Mouse (Mus musculus) 416B (cell line): ENCODE results near the gene Pex5l.

Experiments
- DNase-seq: peaks from one replicate; pipeline ENCODE4 v3.0.0; 2011; ENCODE audit warnings: low read depth

The Pex5l gene

DNA sequence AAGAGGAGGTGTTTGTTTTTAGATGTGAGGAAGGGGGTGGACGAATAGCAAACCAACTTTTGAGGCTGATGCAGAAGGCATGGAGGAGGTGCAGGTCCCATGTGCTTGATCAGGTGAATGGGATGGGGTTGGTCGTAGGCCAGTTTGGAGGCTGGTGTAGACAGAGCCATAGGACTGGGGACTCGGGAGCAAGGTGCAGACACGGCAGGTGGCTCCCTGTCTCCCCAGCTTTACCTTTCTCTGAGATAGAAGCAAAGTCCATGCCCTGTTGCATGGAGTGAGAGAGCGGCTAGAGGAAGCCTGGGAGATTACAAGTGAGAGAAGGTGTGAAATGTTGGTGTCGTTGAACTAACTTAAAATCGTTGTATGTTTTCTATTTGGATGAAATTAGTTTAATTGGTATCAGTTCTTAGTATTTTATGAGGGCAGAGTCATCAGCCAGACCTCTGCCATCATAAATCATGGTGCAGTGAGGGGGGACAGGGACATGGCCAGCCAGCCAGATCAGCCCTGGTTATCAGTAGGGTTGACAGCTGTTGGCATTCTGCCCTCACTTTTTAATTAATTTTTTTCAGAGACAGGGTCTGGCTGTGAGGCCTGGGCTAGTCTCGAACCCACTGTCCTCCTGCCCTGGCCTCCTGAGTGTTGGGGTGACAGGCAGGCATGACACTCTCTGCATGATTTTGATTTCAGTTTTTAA, 203.1 kb downstream of the Pex5l start:
- DNase-seq = no peak

DNA sequence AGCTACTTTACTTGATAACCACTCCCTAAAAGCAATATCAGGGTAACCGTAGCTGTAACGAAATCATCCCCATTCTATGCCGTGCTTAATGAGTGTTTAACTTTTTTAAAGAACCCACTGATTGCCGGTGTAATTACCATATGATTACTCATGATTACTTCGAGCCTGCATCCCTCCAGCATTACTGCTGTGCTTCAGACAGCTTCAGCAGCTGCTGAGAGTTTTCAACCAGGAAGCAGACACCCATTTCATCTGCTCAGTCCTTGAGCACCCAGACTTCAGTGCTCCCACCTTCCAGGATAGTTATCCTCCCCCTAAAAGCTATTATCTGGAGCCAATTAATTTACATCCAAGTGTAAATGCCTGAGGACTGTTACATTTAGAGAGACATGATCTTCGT, 218.9 kb downstream of the Pex5l start:
- DNase-seq = no peak

DNA sequence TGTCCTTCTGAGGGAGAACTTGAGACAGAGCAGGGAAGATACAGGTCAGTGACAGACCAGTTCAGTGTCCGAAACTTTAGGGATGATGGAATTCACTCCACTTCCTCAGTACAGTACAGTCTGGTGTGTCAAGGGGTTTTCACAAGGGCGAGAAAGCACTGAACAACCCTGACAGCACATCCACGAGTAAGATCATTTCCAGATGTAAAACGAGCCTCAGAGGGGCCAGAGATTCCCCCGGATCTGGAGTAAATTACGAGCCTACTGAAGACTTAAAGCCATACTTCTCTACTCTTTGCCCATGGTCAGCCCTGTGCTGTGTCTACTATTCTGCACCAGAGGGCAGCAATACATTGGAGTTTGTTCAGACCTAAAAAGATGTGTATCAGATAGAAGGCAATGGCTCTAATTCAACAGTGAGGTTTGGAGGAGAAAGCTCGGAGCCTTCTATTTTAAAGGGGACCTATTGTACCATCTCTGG, 232.9 kb downstream of the Pex5l start:
- DNase-seq = peak; percentile 4

DNA sequence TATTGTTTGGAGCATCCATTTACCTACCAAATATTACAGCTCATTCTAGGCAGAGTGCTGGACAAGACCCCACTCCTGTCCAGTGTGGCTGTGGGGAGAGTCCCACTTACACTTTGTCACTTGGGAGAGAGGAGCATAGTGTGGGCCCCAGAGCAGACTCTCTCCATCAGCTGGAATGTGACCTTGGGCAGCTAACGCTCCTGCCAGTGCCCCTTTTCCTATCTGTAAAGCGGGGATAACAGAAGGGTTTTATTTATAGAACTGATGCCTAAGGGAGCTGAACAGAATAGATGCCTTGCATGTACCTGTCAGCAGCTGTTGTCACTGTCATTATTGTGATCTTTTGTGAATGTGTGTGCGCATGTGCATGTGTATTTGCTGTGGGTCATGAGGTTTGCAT, 234.6 kb downstream of the Pex5l start:
- DNase-seq = no peak

DNA sequence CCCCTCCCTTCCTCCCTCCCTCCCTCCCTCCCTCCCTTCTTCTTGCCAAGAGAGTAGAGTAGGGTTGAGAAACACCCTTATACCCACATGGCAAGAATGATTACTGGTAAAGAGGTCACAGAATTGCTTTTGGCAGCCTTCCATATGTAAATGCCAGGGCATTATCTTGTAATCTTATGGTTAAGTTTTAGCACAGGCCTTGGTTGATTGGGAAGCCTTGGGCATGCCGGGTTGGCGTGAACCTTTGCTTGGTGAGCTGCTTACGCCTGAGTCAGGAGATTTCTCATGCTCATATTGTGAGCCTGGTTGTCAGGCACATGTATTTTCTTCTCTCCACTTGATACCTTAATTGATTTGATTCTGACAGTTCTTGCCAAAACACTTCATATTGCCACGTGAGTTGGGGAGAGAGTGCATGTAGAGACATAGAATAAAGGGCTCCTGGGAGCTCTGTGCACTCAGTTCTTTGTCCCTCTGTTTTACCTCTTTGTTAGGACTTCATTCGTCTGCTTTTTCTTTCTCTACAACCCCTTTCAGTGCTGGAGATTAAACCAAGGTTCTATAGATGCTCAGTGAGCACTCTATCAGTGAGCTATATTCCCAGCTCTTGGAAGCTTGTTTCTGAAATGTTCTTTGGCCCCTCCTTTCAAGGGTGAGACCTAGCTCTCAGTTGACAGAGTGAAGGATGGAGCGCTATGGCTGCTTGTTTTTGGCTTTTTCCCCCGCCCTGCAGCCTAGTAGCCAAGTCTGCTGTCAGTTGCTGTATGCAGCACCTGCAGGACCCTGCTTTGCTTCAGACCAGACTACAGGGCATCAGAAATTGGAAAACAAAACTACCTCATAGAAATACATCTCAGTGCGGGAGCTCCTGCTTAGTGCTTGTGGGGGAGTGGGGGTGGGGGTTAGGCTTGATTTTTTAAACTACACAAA, 236.9 kb downstream of the Pex5l start:
- peak; percentile 2 for DNase-seq

DNA sequence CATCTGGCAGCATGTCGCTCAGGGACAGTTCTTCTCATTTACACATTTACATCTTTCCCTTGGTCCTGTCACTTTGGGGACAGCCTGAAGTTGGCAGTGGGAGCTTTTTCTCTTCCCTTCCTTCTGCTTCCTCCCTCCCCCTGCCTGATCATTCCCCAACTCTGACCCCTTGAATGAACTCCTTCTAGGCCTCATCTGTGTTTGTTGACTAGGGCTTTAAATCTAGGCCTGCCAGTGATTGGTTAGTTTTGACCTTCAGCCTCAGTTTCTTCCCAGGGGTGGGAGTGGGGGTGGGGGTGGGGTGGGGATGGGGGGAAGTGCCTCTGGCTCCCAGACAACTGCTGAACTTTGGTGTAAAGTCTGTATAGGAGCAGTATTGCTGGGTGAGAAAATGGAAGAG, 238.4 kb downstream of the Pex5l start:
- DNase-seq = no peak

DNA sequence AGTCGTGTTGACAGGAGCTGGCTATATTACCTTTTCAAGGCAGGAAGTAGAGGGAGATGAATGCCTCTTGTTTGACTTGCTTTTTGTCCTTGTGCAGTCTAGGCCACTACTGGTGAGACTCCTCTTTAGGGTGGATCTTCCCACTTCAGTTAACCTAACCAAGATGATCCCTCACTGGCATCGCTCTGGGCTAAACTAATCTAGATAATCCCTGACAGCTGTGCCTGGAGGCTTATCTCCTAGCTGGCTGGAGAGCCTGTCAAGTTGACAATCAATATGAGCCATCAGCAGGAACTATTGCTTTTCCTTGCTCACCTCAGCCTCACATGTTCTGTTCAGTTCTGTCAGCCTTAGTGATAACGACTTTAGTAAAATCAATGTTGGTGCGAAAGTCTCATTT, 239.6 kb downstream of the Pex5l start:
- no peak for DNase-seq
